Mouse (Mus musculus): ENCODE measurements around the gene Mid1.
A peak's percentile ranks its signal among the peaks of the same experiment; 100 is the strongest.
"Not testable (repeated sequence)": the region's sequence is repeated elsewhere in the genome, so short reads cannot be mapped to it uniquely, and the experiment has no call there.

Mid1 gene

GRCm38 (mm10) chrX:169986519-169987367, 301.7 kb downstream of the Mid1 start:
- DNase-seq (ENCODE audit: low read depth, low spot score): peak; percentile 67

- not testable (repeated sequence) for DNase-seq (ENCODE audit: low read depth, low spot score)
Measured at GRCm38 (mm10) chrX:169987368-169987837, 302.4 kb downstream of the Mid1 start.

- DNase-seq (ENCODE audit: low read depth, low spot score): peak; percentile 4
Measured at GRCm38 (mm10) chrX:169988571-169989218, 303.7 kb downstream of the Mid1 start.

- peak; percentile 71 for DNase-seq (ENCODE audit: low read depth, low spot score)
Measured at GRCm38 (mm10) chrX:169989219-169989595, 304.2 kb downstream of the Mid1 start.

GRCm38 (mm10) chrX:169989691-169990631, 305.0 kb downstream of the Mid1 start:
- peak; percentile 73 for DNase-seq (ENCODE audit: low read depth, low spot score)

GRCm38 (mm10) chrX:169991128-169991873, 306.3 kb downstream of the Mid1 start:
- DNase-seq (ENCODE audit: low read depth, low spot score): peak; percentile 87

GRCm38 (mm10) chrX:169992086-169992930, 307.3 kb downstream of the Mid1 start:
- DNase-seq (ENCODE audit: low read depth, low spot score): peak; percentile 84

- DNase-seq (ENCODE audit: low read depth, low spot score): not testable (repeated sequence)
Measured at GRCm38 (mm10) chrX:169992951-169993547, 308.1 kb downstream of the Mid1 start.

GRCm38 (mm10) chrX:169994011-169994865, 309.2 kb downstream of the Mid1 start:
- DNase-seq (ENCODE audit: low read depth, low spot score): peak; percentile 67

- DNase-seq (ENCODE audit: low read depth, low spot score): peak; percentile 87
Measured at GRCm38 (mm10) chrX:169994866-169995711, 310.1 kb downstream of the Mid1 start.

GRCm38 (mm10) chrX:169995909-169996521, 311.0 kb downstream of the Mid1 start:
- peak; percentile 54 for DNase-seq (ENCODE audit: low read depth, low spot score)

- DNase-seq (ENCODE audit: low read depth, low spot score): peak; percentile 86
Measured at GRCm38 (mm10) chrX:169996926-169997325, 311.9 kb downstream of the Mid1 start.

GRCm38 (mm10) chrX:169997456-169997853, 312.5 kb downstream of the Mid1 start:
- peak; percentile 45 for DNase-seq (ENCODE audit: low read depth, low spot score)

- DNase-seq (ENCODE audit: low read depth, low spot score): peak; percentile 97
Measured at GRCm38 (mm10) chrX:169997854-169998456, 313.0 kb downstream of the Mid1 start.

- DNase-seq (ENCODE audit: low read depth, low spot score): not testable (repeated sequence)
Measured at GRCm38 (mm10) chrX:169998559-169999219, 313.7 kb downstream of the Mid1 start.

GRCm38 (mm10) chrX:169999226-169999883, 314.4 kb downstream of the Mid1 start:
- DNase-seq (ENCODE audit: low read depth, low spot score): peak; percentile 47

All from R1 (cell line).